Mouse (Mus musculus) lung, adult 2 months (tissue): ENCODE data around the gene Gca.

Source experiments
- CTCF ChIP-seq: fragments of 200-500 bp; IDR thresholded peaks from 2 replicates; pipeline ENCODE4 v1.5.1; 2011; ENCODE audit warnings: mild to moderate bottlenecking, low read length, control low read depth; ENCODE audit not compliant: insufficient read depth
- POLR2A ChIP-seq: fragments of 200-500 bp; IDR thresholded peaks from 2 replicates; pipeline ENCODE4 v1.6.1; 2011; ENCODE audit warnings: low read depth, mild to moderate bottlenecking, control low read depth, low read length, borderline replicate concordance; ENCODE audit errors: extremely low read depth

GRCm38 (mm10) chr2:62665536-62665935, 1.5 kb downstream of the Gca start:
- TF ChIP-seq CTCF (no peak), POLR2A (no peak)
